Mouse (Mus musculus): Measurements from ENCODE around the gene Card19. TPM values are rescaled to one million over a fixed set of nuclear protein-coding genes. Genes with fewer than 3 reads are reported as not detected.

Gene Card19
- polyA plus RNA-seq (2014; fragmentation: Illumina TruSeq; extraction: RNeasy Lipid Tissue Mini Kit (QIAGEN cat#74804); ENCODE audit: low read depth, low replicate concordance), result 2.6 TPM

GRCm38 (mm10) chr13:49215504-49216219 lies at the start of gene Card19:
TSS of gene Card19 (minus strand) at chr13:49216037.

GRCm38 (mm10) chr13:49248467-49248862 lies 32.6 kb upstream of the Card19 start, which contains the start of gene Susd3:
TSS of gene Susd3 (minus strand) at chr13:49248706.

GRCm38 (mm10) chr13:49187288-49188218 lies 28.3 kb downstream of the Card19 start, which contains the start of gene Ninj1:
TSS of gene Ninj1 (plus strand) at chr13:49187485.

Other genes with a start within 250 kb of the Card19 start
- 394 TPM for gene Fam120a, start 248.0 kb downstream of the Card19 start, polyA plus RNA-seq (2014; fragmentation: Illumina TruSeq; extraction: RNeasy Lipid Tissue Mini Kit (QIAGEN cat#74804); ENCODE audit: low read depth, low replicate concordance)
- 0.79 TPM for gene Wnk2, start 68.0 kb downstream of the Card19 start, polyA plus RNA-seq (2014; fragmentation: Illumina TruSeq; extraction: RNeasy Lipid Tissue Mini Kit (QIAGEN cat#74804); ENCODE audit: low read depth, low replicate concordance)
- not detected for gene Ninj1, start 28.6 kb downstream of the Card19 start, polyA plus RNA-seq (2014; fragmentation: Illumina TruSeq; extraction: RNeasy Lipid Tissue Mini Kit (QIAGEN cat#74804); ENCODE audit: low read depth, low replicate concordance)
- not detected for gene Susd3, start 32.7 kb upstream of the Card19 start, polyA plus RNA-seq (2014; fragmentation: Illumina TruSeq; extraction: RNeasy Lipid Tissue Mini Kit (QIAGEN cat#74804); ENCODE audit: low read depth, low replicate concordance)
- 1.5 TPM for gene Fgd3, start 104.3 kb upstream of the Card19 start, polyA plus RNA-seq (2014; fragmentation: Illumina TruSeq; extraction: RNeasy Lipid Tissue Mini Kit (QIAGEN cat#74804); ENCODE audit: low read depth, low replicate concordance)
- 20.7 TPM for gene Bicd2, start 125.5 kb upstream of the Card19 start, polyA plus RNA-seq (2014; fragmentation: Illumina TruSeq; extraction: RNeasy Lipid Tissue Mini Kit (QIAGEN cat#74804); ENCODE audit: low read depth, low replicate concordance)
- 15.4 TPM for gene Ippk, start 205.2 kb upstream of the Card19 start, polyA plus RNA-seq (2014; fragmentation: Illumina TruSeq; extraction: RNeasy Lipid Tissue Mini Kit (QIAGEN cat#74804); ENCODE audit: low read depth, low replicate concordance)